Mouse (Mus musculus): Measurements from ENCODE around the gene Cpxm2.

The Cpxm2 gene

DNA sequence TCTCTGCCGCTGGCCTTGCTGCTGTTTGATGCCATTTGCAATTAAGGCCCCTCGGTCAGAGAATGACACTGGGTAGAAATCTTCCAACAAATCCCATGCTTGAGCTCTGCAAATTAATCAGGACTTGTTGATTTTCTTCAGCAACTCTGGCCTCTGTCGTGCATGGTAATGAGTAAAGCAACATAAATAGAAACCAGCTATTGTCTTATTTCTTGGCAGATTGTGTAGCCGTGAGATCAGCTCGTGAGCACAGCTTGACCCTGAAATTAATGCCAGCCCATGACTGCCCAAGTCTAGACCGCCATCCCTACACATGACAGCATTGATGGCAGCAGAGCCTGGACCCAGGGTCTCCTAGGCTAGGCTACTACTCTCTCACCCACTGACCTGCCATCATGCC is 25.9 kb downstream of the Cpxm2 start:
- DNase-seq (ENCODE audit: low spot score) = no peak

DNA sequence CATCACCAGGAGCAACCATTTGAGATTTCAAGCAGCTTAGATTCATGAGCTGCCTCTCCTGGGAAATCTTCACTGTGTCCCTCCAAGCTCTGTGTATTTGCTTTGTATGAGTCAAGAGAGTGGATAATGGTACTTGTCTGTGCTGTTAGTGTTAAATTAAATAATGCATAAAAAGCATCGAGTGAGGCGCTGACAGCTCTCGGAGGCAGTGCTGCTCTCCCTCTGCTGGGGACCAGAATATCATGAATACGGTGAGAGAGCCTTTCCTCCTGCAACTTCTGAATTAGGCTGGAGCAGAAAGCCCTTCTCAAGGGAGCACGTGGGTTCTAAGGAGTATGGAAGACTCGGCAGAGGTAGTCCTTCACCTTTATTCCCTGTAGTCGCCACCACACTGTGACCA is 29.6 kb downstream of the Cpxm2 start:
- DNase-seq (ENCODE audit: low spot score) = no peak

DNA sequence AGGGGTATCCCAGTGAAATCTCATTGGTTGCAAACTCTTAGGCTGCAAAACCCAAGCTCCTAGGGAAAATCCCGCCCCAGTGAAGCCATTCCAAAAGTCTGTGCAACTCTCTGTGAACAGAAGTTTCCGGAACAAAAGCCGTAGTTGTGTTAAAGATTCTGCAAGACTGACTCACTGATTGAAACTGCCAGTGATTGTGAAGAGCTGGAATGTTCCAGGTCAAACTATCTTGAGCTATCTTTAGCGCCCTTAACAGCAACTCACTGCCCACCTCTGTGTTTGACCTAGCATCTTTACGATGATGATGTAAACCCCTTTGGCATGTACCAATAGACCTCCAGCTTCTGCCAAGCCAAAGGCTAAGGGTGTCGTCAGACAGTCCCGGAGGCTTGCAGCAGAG is 31.3 kb downstream of the Cpxm2 start:
- no peak for DNase-seq (ENCODE audit: low spot score)

DNA sequence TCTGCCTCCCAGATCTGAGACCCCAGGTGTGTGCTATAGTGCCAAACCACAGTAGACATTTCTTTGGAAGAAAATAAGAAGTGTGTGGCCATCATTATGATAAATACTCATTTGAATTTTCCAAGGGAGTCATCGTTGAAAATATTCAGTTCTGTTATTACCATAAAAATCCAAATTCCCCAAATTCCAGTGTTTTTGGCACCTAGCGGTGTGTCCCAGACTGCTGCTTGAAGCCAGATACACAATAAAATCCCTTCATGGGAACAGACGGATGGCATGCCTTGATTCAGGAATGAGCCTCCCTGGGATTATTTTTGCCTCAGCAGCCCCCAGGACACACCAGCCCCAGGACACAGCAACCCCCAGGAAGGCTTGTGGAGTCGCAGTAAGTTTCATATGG is 34.7 kb downstream of the Cpxm2 start:
- DNase-seq (ENCODE audit: low spot score) = no peak

DNA sequence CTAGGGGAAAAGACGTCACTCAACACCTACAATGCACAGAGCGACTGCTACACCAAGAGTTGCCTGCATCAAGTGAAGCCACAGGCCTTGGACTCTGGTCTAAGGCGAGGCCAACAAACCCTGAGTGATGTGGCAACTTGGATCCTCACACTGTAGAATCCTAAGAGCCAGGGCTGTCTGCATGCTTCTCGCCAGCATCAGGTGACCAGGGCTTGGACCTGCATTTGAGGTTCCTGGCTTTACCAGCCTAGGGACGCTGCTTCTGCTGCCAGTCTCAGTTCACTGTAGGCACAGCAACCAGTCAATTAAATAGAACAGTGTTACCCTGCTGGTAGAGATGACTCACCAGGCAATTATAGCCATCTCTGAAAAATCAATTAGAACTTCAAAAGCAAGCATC is 42.8 kb downstream of the Cpxm2 start:
- DNase-seq (ENCODE audit: low spot score) = no peak

DNA sequence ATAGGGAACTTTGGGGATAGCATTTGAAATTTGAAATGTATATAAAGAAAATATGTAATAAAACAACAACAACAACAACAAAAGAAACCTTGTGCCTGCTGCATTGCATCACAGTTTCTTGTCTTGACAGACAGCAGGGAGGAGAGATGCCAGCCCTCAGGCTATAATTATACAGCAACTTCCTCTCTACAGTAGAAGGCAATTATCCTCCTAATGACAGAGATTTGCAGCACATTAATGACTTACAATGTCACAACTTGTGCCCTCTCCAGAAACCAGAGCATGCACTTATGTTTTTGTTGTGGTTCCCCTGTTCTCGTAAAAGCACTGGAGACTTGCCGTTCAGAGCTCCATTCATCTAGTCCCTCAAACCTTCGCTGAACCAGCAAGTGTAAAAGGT is 44.2 kb downstream of the Cpxm2 start:
- no peak for DNase-seq (ENCODE audit: low spot score)

DNA sequence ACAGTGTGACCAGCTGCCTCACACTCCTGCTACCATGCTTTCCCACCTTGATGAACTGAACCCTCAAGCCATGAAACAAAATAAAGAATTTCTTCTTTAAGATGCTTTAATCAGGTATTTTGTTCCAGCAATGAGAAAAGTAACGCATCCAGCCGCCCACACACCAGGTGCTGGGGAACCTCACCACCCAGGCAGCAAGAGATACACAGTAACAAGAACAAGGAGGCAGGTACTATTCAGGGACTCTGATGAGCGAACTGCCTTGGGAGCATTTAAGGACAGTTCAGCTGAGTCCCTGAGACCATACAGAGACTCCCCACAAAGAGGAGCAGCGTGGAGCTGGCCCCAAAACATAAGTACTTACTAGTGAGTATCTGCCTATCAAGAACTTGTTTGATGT is 47.6 kb downstream of the Cpxm2 start:
- DNase-seq (ENCODE audit: low spot score) = no peak

DNA sequence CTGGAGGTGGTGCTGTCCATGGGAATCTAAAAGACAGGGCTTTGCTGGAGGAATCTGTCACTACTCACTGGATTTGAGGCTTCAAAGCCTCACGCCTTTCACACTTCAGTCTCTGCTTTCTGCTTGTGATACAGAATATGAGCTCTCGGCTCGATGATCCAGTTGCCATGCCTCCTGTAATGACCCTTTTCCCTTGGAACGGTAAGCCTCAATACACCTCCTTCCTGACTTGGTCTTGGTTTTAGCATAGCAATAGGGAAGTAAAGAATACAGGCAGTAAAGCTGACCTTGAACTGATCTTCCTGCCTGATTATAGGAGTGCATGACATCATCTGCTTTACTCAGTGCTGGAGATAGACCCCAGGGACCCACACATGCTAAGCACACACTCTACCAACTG is 49.2 kb downstream of the Cpxm2 start:
- no peak for DNase-seq (ENCODE audit: low spot score)

DNA sequence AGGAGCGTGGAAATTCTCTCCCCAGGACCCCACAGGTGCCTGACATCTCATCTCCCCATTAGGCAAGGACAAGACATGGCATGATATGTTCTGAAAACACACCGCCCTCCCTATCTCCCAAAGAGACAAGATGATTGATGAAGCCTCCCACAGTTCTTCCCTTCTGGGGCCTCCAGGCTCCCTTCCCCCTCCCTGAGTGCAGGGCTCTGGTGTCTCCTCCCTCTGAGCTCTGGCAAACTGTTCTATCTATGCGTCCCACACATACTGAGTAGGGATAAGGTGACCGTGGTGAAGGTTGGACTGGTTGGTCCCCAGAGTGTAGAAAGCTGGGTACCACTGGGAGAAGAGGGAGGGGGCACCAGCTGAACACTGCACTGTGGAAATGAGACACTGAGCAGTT is 56.1 kb downstream of the Cpxm2 start:
- no peak for DNase-seq (ENCODE audit: low spot score)

DNA sequence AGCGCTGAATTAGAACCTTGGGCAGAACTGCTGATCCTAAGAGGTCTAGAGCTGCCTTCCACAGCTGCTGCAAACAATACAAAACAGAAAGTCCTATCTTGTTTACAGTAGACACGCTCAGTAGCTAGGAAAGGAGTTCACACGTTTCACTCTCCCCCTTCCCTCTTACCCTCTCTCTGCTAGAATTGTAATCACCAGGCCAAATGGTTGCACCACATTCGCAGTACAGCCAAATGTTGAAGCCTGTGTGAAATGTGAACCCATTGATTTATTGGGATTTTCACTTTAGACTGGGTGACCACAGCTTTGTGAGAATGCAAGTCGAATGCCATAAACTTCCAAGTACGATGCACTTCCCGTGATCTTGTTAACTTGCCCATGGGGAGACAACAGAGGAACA is 59.9 kb downstream of the Cpxm2 start:
- DNase-seq (ENCODE audit: low spot score) = no peak

DNA sequence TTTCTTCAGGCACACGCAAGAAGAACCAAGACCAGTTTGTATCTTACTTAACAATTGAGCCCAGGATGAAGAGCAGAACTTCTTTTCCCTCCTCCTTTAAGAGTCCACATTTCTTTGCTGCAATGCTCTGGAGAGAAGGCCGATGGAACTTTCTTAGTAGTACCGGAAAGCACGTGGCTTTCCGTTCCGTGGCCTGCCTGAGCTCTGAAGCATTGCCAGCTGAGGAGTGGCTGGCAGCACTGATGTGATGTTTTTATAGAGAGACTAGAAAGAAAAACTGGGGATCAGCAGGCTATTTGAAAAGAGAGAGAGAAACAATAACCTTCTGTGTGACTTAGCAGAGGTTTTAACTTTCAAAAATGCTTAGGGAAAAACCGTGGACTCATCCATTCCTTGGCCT is 63.0 kb downstream of the Cpxm2 start:
- no peak for DNase-seq (ENCODE audit: low spot score)

DNA sequence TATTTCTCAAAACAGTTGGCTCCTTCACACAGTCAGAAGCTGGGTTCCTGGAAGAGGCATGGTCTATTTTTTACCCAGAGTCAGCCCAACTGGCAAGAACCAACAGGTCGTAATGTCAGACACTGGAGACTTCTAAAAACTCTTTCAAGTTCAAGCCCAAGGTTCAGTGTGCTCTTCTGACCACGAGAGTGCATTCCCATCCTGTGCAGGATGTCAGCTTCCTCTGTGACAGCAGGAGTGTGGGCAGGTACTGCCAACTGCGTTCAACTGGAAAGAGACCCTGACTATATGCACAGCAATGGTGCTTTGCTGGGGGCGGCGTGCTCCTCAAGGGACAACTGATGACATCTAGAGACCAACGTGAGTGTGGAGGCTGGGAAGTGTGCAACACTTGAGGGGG is 65.9 kb downstream of the Cpxm2 start:
- no peak for DNase-seq (ENCODE audit: low spot score)

DNA sequence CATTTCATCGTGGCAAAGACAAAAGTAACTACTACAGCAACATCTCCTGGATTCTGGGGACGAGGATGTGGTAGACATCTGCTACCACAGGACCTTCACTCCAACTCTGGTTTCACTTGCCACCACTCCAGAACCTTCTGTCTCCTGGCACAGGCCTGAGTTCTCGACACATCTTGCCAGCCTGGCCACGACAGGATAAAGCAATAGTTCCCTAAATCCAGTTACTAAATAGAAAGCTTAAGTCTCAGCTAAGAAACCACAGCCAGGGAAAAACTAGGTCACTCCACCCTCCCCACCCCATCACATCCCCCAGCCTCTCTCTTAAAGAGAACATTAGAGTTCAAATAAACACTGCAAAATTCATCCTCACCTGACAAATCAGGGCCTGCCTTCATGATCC is 66.4 kb downstream of the Cpxm2 start:
- no peak for DNase-seq (ENCODE audit: low spot score)

DNA sequence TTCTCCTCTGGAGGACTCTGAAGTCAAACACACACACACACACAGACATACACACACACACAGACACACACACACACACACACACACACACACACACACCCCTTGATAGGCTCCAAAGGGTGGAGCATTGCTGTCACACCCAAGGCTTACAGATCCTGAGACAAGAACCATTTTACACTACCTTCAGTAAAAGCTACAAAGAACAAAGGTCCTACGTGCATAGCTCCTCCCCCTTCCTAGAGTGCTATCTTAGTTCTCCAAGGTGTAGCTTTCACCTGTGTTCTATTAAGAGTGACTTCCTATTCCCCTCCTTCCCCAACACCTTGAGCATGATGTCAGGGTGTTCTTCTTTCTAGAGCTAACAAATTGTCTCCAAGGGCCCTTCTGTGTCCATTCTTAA is 78.7 kb downstream of the Cpxm2 start:
- no peak for DNase-seq (ENCODE audit: low spot score)

DNA sequence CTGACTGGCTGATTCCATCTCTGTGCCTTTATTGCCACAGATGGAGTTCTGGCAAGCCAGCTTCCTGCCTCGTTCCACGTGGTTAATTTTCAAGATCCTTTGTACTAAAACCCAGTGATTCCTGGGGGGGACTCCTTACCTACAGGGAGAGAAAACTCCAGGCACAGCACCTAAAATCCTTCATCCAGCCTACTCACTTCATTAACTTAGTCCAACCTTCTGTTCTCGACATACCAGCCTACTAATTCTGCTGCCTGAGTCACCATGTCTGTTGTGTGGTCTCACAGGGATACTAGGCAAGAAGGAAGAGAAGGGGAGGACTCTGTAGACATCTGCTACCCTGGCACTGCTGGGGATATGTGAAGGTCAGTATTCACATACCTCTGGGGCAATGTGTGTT is 80.0 kb downstream of the Cpxm2 start:
- no peak for DNase-seq (ENCODE audit: low spot score)

DNA sequence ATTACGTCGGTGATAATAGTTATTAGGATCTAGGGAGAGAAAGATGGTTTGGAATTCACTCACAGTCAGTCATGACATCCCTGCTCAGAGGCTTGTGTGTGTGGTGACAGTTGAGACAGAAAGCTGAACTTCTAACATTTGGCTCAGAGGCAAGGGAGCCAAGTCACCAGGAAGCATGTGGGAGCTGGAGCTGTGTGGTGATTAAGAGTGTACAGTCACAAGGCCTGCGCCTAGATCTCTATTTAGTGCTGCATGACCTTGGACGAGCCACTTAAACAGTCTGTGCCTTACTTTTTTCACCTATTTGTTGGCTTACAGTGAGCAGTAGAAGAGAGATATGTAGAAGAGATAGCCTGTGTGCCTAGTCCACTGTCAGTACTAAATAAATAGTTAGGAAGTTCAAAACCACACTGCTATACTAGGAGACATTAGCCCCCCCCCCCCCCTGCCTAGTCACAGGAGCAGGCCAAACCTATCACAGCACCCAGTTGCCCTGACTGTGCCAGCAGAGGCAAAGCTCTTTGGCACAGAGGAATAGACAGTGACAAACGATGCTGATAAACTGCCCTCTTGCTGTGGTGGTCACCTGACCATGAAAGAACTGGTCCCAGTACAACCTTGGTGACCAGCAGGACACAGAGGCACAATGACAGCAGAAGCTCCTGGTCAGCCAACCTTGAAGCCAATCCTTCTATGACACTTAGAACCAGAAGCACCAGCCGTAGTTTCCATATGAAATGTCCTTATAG is 83.5 kb downstream of the Cpxm2 start:
- DNase-seq (ENCODE audit: low spot score) = no peak

DNA sequence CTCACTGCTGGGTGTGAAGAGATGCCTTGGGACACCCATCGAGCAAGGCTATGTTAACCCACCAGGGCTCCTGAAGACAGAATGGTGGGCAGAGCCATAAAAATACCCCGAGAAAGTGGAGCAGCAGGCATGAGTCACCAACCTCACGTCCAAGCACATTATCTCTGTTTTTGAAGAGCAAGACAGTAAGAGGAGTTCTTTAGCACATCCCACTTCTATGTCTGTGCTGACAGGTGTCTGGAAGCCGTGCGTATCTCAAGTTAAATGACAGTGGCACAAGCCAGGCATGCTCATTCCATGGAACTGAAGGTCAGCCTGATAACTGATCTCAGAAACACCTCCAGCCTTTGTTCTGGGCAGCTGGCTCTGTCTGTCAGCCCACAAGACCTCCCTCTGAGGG is 86.6 kb downstream of the Cpxm2 start:
- DNase-seq (ENCODE audit: low spot score) = no peak

DNA sequence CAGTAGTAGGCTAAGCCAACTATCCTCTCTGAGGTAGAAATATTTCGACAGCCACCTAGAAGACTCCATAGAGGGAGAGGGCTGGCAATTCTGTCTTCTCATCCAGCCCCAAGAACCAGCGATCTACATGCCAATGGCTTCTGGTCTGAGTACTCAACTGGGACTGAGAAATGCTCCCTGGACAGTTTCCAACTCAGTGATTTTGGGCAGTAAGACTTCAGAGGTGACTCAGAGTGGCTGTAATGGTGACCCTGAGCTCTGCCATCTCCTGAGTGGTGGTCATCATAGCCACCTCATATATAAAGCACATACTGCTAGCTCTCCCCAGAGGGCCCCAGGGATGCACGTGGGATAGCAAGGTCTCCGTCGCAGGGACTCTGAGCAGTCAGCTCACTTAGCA is 87.0 kb downstream of the Cpxm2 start:
- no peak for DNase-seq (ENCODE audit: low spot score)

DNA sequence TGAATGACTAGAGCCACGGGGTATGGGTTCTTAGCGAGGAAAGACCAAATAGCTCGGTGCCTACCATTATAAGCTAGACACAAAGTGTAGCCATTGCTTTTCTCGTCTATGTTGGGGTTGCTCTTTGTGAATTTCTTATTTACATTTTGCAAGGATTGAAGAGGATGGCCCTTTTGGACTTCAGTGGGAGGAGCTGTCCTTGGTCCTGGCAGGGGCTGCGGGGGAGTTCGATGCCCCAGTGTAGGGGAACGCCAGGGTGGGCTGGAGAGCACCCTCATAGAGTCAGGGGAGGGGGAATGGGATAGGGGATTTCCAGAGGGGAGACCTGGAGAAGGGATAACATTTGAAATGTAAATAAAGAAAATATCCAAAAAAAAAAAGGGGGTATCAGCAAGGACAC is 94.4 kb downstream of the Cpxm2 start:
- no peak for DNase-seq (ENCODE audit: low spot score)

DNA sequence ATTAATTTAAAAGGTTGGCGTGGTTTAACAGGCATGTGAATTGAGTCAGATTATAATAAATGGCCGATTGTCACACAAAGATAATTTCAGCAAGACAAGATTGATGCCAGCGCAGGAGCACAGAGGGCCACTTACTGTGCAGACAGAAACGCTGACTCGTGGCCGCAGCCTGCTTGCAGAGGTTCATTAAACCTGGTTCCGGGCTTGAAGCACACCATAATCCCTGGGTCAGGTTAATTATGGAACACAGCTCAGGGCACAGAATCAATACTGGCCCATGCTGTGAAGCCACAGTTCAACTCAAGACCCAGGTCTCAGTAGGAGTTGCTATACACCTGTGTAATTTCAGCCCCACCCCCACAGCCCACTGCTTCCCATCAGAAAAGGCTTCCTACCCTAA is 98.0 kb downstream of the Cpxm2 start:
- DNase-seq (ENCODE audit: low spot score) = no peak

DNA sequence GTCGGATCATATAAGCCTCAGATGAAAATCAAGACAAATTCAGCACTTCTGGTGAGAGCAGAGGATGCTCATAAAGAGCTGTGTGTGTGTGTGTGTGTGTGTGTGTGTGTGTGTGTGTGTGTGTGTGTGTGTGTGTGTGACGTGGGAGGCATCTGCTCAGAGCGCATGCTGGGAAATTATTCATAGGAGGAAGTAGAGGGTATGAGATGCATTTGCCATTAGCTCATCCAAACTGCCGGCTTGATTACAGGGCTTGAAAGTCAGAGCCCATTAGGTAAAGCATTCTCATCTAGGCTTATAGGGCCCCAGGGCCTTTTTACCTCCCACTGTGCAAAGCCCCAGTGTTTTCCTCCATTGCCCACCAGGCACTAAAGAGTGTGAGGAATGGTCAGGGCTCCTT is 107.9 kb downstream of the Cpxm2 start:
- DNase-seq (ENCODE audit: low spot score) = no peak

DNA sequence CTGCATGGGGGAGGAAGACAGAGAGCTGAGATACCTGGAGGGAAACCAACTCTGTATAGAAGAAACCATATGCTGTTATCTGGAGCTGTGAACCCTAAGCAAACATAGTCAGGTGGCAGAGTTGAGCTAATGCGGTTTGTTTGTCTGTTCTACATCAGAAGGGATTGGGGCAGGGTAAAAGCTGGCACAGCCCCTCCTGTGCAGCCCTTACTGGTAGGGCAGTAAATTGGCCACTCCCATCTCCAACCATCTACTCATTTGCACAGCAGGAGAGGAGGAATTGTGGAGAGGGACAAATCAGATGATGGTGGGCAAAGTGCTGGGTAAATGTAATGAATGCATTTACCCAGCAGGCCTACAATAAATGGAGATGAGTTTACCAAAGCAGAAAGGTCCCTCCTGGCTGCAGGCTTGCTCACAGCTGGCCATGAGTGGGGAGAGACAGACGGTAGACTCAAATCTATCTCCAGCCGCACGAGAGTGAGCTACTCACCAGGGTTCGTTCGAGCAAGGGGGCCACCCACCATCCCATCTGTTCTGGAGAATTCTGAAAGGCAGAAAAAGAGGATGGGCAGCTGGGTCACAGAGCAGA is 122.5 kb downstream of the Cpxm2 start:
- no peak for DNase-seq (ENCODE audit: low spot score)

DNA sequence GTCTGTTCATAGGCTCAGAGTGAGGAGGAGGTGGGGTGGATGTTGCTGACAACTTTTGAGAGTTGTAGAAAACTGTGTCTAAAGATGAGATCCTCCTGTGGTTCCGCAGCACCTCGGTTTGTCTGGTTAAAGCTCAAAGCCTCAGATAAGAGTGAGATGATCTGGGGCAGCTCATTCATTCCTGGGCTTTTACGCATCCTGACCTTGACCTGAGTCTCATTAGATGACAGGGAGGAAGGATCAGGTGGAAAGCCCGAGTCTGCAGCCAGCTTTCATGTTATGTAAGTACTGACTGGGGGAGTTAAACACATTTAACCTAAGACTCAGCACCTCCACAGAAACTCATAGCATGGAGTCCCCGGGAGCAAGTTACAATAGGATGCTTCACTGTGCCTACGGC is 127.9 kb downstream of the Cpxm2 start:
- no peak for DNase-seq (ENCODE audit: low spot score)

DNA sequence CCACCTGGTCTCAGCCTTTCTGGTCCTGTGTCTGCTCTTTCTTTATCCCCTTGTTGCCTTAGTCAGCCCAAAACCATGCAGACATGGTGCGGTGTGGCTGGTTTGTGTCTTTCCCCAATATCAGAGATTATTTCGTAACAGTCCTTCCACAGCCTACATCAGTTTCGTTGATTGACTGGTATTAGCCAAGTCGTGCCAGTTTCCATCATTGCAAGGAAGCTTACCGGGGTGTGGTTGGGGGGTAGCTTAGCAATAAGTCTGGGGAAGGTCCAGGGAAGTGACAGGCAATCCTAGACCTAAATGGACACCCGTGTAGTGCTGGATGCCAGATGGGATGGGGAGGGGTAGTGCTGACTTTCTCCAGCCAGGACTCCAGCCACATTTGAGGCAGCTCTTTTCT is 128.9 kb downstream of the Cpxm2 start:
- no peak for DNase-seq (ENCODE audit: low spot score)
